ENCODE assay signal across 8 mouse cellular contexts in genomic region chr1:155201373-155201879, GRCm38 (mm10). TPM values are rescaled to one million over a fixed set of nuclear protein-coding genes. Genes with fewer than 3 reads are reported as not detected.
A peak's percentile ranks its signal among the peaks of the same experiment; 100 is the strongest.
DNase-seq lines count a peak whose midpoint lies in the region; ATAC-seq lines count a peak whose summit lies in the region.
"Had no signal": no experiment of that assay in that cellular context is flagged by ENCODE, and none has a peak within 500 bp of the region (broad histone marks: within the 10 kb centered on the region; RNA-seq: fewer than 3 reads in every experiment).

No protein-coding gene starts in this region.

- H3K4me3 ChIP-seq in forebrain, embryonic 15.5 days: no peak overlapping the region
- H3K4me3 ChIP-seq: erythroblast, embryonic 14.5 days had no signal

- H3K9me3 ChIP-seq in forebrain, embryonic 15.5 days: no peaks in the 10 kb centered on the region

- peak; percentile 99 for ATAC-seq in activated CD4-positive, CD25-positive, alpha-beta regulatory T cell, adult 4 months
- ATAC-seq in forebrain, embryonic 15.5 days (replicated peaks): no peak

- 47% methylated on average over 4 of the region's 4 CpGs for WGBS in forebrain, embryonic 15.5 days

- no peaks in the 10 kb centered on the region for H3K27me3 ChIP-seq in forebrain, embryonic 15.5 days

- no peak overlapping the region for H3K4me2 ChIP-seq in forebrain, embryonic 15.5 days (replicated peaks)

- H3K27ac ChIP-seq in forebrain, embryonic 15.5 days (replicated peaks): peak overlapping the region; percentile 65

- peaks cover 78% of the 10 kb centered on the region for H3K4me1 ChIP-seq in forebrain, embryonic 15.5 days

- H3K9ac ChIP-seq in forebrain, embryonic 15.5 days (replicated peaks): no peak overlapping the region; the same call in 1 of the 2 replicates

- peaks cover 10% of the 10 kb centered on the region; the same call in 1 of the 2 replicates for H3K36me3 ChIP-seq in forebrain, embryonic 15.5 days

- DNase-seq in layer of hippocampus, adult 18-20 months (ENCODE audit: low spot score in 2 of 2): peak; percentile 68 to 82
- DNase-seq in layer of hippocampus, postnatal 14 days (ENCODE audit: low spot score in 2 of 2): no peak
- DNase-seq in naive thymus-derived CD4-positive, alpha-beta T cell, adult 2 months (ENCODE audit: low read depth): peak; percentile 41
- no peak for DNase-seq in frontal cortex, postnatal 14 days (ENCODE audit: low spot score in 2 of 2)
- no peak for DNase-seq in gastrocnemius, adult 8-10 months (ENCODE audit: low spot score in 2 of 2)

RNA-seq across cellular contexts. Expression of gene BC034090, which starts 42.8 kb away (rescaled TPM):
- 1 to 10 TPM; 5.9 to 7.6 TPM for total RNA-seq in layer of hippocampus, adult 18-20 months (2021)
- total RNA-seq in layer of hippocampus, postnatal 14 days (2021): 1 to 10 TPM; 6.7 to 8.3 TPM
- polyA plus RNA-seq in activated CD4-positive, CD25-positive, alpha-beta regulatory T cell, adult 4 months (2017; shearing (Covaris generic)): 1 to 10 TPM in 1 of 2 experiments, under 1 TPM in 1; 0.85 to 1.3 TPM
- polyA plus RNA-seq in forebrain, embryonic 15.5 days (2015; fragmentation: Nextera tagmentation; extraction: Ambion mirVana): 3.3 and 4.9 TPM in 2 replicates
- 1 to 10 TPM in 2 of 4 experiments, under 1 TPM in 2; 0.32 to 1.5 (median 1.0) TPM for total RNA-seq in gastrocnemius, adult 8-10 months (2022)
- polyA plus RNA-seq: erythroblast, embryonic 14.5 days had no signal

RNA-seq across cellular contexts. Expression of gene Stx6, which starts 42.9 kb away (rescaled TPM):
- total RNA-seq in layer of hippocampus, adult 18-20 months (2021): 100 to 1,000 TPM; 122 to 129 TPM
- 10 to 100 TPM; 88.3 to 88.6 TPM for total RNA-seq in layer of hippocampus, postnatal 14 days (2021)
- polyA plus RNA-seq in activated CD4-positive, CD25-positive, alpha-beta regulatory T cell, adult 4 months (2017; shearing (Covaris generic)): 10 to 100 TPM; 49.7 to 56.1 TPM
- polyA plus RNA-seq in forebrain, embryonic 15.5 days (2015; fragmentation: Nextera tagmentation; extraction: Ambion mirVana): 129 and 131 TPM in 2 replicates
- 10 to 100 TPM; 12.1 to 14.6 (median 13.0) TPM for total RNA-seq in gastrocnemius, adult 8-10 months (2022)

RNA-seq across cellular contexts. Expression of gene Mr1, which starts 54.8 kb away (rescaled TPM):
- 1 to 10 TPM; 3.8 to 4.1 TPM for total RNA-seq in layer of hippocampus, adult 18-20 months (2021)
- total RNA-seq in layer of hippocampus, postnatal 14 days (2021): 1 to 10 TPM; 3.3 to 4.1 TPM
- 10 to 100 TPM; 19.1 to 20.7 TPM for polyA plus RNA-seq in activated CD4-positive, CD25-positive, alpha-beta regulatory T cell, adult 4 months (2017; shearing (Covaris generic))
- polyA plus RNA-seq in forebrain, embryonic 15.5 days (2015; fragmentation: Nextera tagmentation; extraction: Ambion mirVana): 0.59 and 0.83 TPM in 2 replicates
- 10 to 100 TPM; 12.4 to 16.1 (median 13.3) TPM for total RNA-seq in gastrocnemius, adult 8-10 months (2022)
- polyA plus RNA-seq: erythroblast, embryonic 14.5 days had no signal

Comparison
In these comparisons a context has a peak if more than half of its experiments do, and no peak if none do; other contexts are left out.
1. DNase-seq: peak in layer of hippocampus, adult 18-20 months (2 of 2) and naive thymus-derived CD4-positive, alpha-beta T cell, adult 2 months (single experiment); none in layer of hippocampus, postnatal 14 days (0 of 2), frontal cortex, postnatal 14 days (0 of 2) and gastrocnemius, adult 8-10 months (0 of 2).
2. RNA of gene Stx6, which starts 42.9 kb away (total RNA-seq): 122 to 129 TPM in layer of hippocampus, adult 18-20 months and 88.3 to 88.6 TPM in layer of hippocampus, postnatal 14 days; 12.1 to 14.6 TPM in gastrocnemius, adult 8-10 months; every median in the first group is over 4 times any median in the second.